Mouse (Mus musculus): ENCODE data around the gene Pla2g12b.

DNA sequence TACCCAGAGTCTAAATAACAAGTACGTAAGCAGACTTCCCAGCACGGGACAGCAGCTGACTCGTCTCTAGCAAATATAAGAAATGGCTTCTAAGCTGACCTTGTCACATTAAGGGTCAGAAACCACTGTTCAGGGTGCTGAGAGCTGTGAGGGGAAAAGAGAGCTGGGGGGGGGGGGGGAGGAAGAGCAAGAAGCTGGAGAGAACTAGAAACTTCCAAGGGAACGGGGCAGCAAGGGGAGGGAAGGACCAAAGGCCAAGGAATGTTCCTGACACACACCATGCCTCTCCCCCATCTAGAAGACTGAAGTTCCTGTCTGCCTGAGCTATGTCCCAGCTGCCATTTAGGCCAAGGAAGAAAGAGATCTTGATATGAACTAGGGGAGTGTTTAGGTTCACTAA lies 22.9 kb downstream of the Pla2g12b start:
- TF ChIP-seq POLR2A (IDR thresholded peaks at IDR 0.05; ENCODE audit: control insufficient read depth, low read depth, low read length) (no peak), CTCF (IDR thresholded peaks at IDR 0.05; ENCODE audit: control insufficient read depth, insufficient read depth, insufficient replicate concordance, low read depth, low read length) (no peak)

Measured in testis, adult 2 months (tissue).